Mouse (Mus musculus): ENCODE results near the gene Vmn1r93. TPM values are rescaled to one million over a fixed set of nuclear protein-coding genes. Genes with fewer than 3 reads are reported as not detected.
"Not testable (repeated sequence)": the region's sequence is repeated elsewhere in the genome, so short reads cannot be mapped to it uniquely, and the experiment has no call there.

Gene Vmn1r93
- total RNA-seq (2021) = not detected

GRCm38 (mm10) chr7:20138988-20139387 lies at the start of gene Vmn1r93:
TSS of gene Vmn1r93 (minus strand) at chr7:20139088.
- DNase-seq (ENCODE audit: extremely low spot score in 1 of 2, low spot score in 1 of 2) = not testable (repeated sequence)

GRCm38 (mm10) chr7:20168277-20168676 lies 29.4 kb upstream of the Vmn1r93 start, which contains the start of gene Vmn1r94:
TSS of gene Vmn1r94 (minus strand) at chr7:20168377.
- not testable (repeated sequence) for DNase-seq (ENCODE audit: extremely low spot score in 1 of 2, low spot score in 1 of 2)

- not testable (repeated sequence) for DNase-seq (ENCODE audit: extremely low spot score in 1 of 2, low spot score in 1 of 2)
These were observed 16.4 kb downstream of the Vmn1r93 start, which contains the start of gene Gm16442 for GRCm38 (mm10) chr7:20122479-20122878. TSS of gene Gm16442 (minus strand) at chr7:20122579.

- DNase-seq (ENCODE audit: extremely low spot score in 1 of 2, low spot score in 1 of 2) = not testable (repeated sequence)
These were observed 39.5 kb downstream of the Vmn1r93 start, which contains the start of gene Vmn1r91 for GRCm38 (mm10) chr7:20099380-20099779. TSS of gene Vmn1r91 (plus strand) at chr7:20099680.

Other genes with a start within 250 kb of the Vmn1r93 start
- 10 to 100 TPM; 10.2 to 15.9 TPM for gene Pvr, start 217.9 kb downstream of the Vmn1r93 start, total RNA-seq (2021)
- gene Igsf23, start 188.3 kb downstream of the Vmn1r93 start, total RNA-seq (2021) = not detected
- not detected for gene Ceacam20, start 173.7 kb downstream of the Vmn1r93 start, total RNA-seq (2021)
- not detected for gene Nlrp9b, start 147.6 kb downstream of the Vmn1r93 start, total RNA-seq (2021)
- gene Vmn1r91, start 39.4 kb downstream of the Vmn1r93 start, total RNA-seq (2021) = not detected
- gene Gm16442, start 16.5 kb downstream of the Vmn1r93 start, total RNA-seq (2021) = not detected
- not detected for gene Vmn1r94, start 29.3 kb upstream of the Vmn1r93 start, total RNA-seq (2021)
- gene Vmn1r95, start 54.6 kb upstream of the Vmn1r93 start, total RNA-seq (2021) = not detected
- not detected for gene Gm6164, start 66.5 kb upstream of the Vmn1r93 start, total RNA-seq (2021)
- gene Gm4498, start 94.7 kb upstream of the Vmn1r93 start, total RNA-seq (2021) = not detected
- not detected for gene Gm5890, start 123.7 kb upstream of the Vmn1r93 start, total RNA-seq (2021)
- not detected for gene Gm4133, start 195.0 kb upstream of the Vmn1r93 start, total RNA-seq (2021)
- not detected for gene Gm5728, start 236.3 kb upstream of the Vmn1r93 start, total RNA-seq (2021)